Mouse (Mus musculus): ENCODE data around the gene Zic4. TPM values are rescaled to one million over a fixed set of nuclear protein-coding genes. Genes with fewer than 3 reads are reported as not detected.

Zic4 gene
- total RNA-seq (2021) = 1 to 10 TPM; 2.8 to 3.3 TPM
- long read RNA-seq, experiment 1, partial matches to known transcripts = 0 of 2 reads
- long read RNA-seq, experiment 1, other reads (novel, unspliced or antisense) = 2 of 2 reads
- long read RNA-seq, experiment 2 = 0 reads

- no peak for TF ChIP-seq CTCF (conservative IDR thresholded peaks at IDR 0.05)
- Histone ChIP-seq H3K4me3 (peak within 1 kb of the TSS; percentile 49), H3K27ac (peak within 1 kb of the TSS; percentile 57; the same call in 1 of the 2 replicates)
- DNase-seq (ENCODE audit: low spot score in 2 of 2) = no peak
Observed at GRCm38 (mm10) chr9:91361856-91362601, at the start of gene Zic4. Gene Zic4 (plus strand): TSS chr9:91362413.

DNA sequence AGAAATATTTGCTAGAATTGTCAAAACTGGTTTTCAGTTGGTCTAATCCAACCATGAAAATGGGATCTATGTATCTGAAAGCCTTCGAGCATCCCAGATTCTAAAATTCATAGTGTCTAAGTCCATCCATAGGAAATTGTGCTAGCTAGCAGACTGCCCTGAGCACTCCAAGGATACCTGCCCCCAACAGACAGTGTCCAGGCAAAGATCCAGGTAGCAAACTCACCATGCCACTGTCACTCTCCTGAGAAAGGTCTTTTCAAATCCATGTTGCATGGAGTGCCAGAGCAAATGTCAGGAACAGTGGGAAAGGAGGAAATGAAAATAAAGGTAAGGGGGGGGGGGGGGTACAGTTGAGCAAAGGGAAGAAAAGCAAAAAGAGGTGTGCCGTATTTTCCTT is 14.6 kb upstream of the Zic4 start:
- Histone ChIP-seq H3K27ac (no peak overlapping the region), H3K4me3 (no peak overlapping the region)
- no peak for DNase-seq (ENCODE audit: low spot score in 2 of 2)
- no peak for TF ChIP-seq CTCF (conservative IDR thresholded peaks at IDR 0.05)

GRCm38 (mm10) chr9:91348746-91349145 is 13.5 kb upstream of the Zic4 start:
- TF ChIP-seq CTCF (conservative IDR thresholded peaks at IDR 0.05) = no peak
- no peak for DNase-seq (ENCODE audit: low spot score in 2 of 2)
- H3K4me3 ChIP-seq = no peak overlapping the region
- no peak overlapping the region for H3K27ac ChIP-seq

- no peak for TF ChIP-seq CTCF (conservative IDR thresholded peaks at IDR 0.05)
- DNase-seq (ENCODE audit: low spot score in 2 of 2) = no peak
- Histone ChIP-seq H3K4me3 (peak overlapping the region; percentile 13; the same call in 1 of the 2 replicates), H3K27ac (peak overlapping the region; percentile 59; the same call in 1 of the 2 replicates)
Observed at GRCm38 (mm10) chr9:91350211-91350791, 11.9 kb upstream of the Zic4 start.

- Histone ChIP-seq H3K27ac (peak overlapping the region; percentile 59), H3K4me3 (peak overlapping the region; percentile 13; the same call in 1 of the 2 replicates)
- no peak for DNase-seq (ENCODE audit: low spot score in 2 of 2)
- TF ChIP-seq CTCF (conservative IDR thresholded peaks at IDR 0.05) = no peak
Observed at GRCm38 (mm10) chr9:91350861-91351291, 11.3 kb upstream of the Zic4 start.

DNA sequence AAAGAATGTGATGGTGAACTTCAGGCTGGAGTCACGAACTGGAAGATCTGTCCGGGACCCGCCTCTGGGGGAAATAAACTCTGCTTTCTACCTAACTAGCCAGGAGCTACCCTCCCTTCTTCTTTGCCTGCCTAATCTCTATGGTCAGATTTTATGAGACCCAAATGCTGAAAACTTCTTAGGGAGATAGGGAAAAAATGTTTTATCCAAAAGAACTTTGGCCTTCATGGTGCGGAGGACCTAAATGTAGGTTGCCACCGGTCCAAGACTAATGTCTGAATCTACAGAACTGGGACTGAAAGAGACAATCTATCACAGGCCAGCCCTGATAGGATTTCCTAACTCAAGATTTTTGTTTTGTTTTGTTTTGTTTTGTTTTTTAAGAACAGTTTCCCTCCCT is 10.9 kb upstream of the Zic4 start:
- no peak for DNase-seq (ENCODE audit: low spot score in 2 of 2)
- no peak for TF ChIP-seq CTCF (conservative IDR thresholded peaks at IDR 0.05)
- Histone ChIP-seq H3K4me3 (no peak overlapping the region), H3K27ac (peak overlapping the region; percentile 59)

- no peak for DNase-seq (ENCODE audit: low spot score in 2 of 2)
- peak overlapping the region; percentile 59; the same call in 1 of the 2 replicates for H3K27ac ChIP-seq
- TF ChIP-seq CTCF (conservative IDR thresholded peaks at IDR 0.05) = no peak
- H3K4me3 ChIP-seq = no peak overlapping the region
Observed at GRCm38 (mm10) chr9:91351961-91352411, 10.2 kb upstream of the Zic4 start.

GRCm38 (mm10) chr9:91352786-91353185 is 9.4 kb upstream of the Zic4 start:
- Histone ChIP-seq H3K4me3 (no peak overlapping the region), H3K27ac (peak overlapping the region; percentile 59; the same call in 1 of the 2 replicates)
- no peak for DNase-seq (ENCODE audit: low spot score in 2 of 2)
- no peak for TF ChIP-seq CTCF (conservative IDR thresholded peaks at IDR 0.05)

DNA sequence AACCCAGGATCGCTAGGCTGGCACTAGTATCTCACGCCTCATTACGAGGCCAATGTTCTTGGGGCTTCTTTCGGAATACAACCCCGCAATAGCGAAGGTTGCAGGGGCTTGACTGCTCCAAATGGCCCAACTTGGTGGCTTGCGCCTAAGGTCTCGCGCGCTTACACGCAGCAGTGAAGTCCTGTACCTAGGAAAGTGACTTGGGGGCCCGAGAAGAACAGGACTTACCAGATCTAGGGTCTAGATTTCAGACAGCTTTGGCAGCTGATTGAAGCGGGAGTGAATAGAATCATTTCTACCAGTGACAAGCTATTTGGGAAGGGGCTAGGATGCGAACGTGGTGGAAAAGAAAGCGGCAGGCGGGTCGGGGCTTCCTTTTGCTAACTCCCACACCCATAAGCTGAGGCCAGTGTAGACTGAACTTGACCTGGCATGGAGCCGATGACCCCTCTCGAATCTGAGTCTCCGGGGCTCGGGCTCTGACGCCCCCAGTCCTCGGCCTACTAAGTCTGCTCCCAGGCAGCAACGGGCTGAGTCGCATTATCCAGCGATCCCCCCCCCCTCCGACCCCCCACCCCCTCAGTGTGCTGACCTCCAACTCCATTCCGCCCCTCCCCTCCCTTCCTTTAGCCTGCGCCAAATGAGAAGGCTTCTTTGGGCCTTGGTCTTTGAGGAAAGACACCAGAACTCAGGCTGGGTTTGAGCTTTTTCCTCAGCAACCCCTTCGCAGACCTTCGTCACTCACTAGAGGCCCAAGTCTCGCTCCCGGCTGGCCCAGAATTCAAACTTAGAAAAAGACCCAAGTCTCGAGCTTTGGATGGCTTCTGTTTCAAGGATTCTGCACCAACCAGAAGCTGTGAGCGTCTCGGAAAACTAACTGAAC is 8.4 kb upstream of the Zic4 start:
- peak overlapping the region; percentile 46; the same call in 1 of the 2 replicates for H3K27ac ChIP-seq
- DNase-seq (ENCODE audit: low spot score in 2 of 2) = no peak
- no peak for TF ChIP-seq CTCF (conservative IDR thresholded peaks at IDR 0.05)
- no peak overlapping the region for H3K4me3 ChIP-seq

- H3K27ac ChIP-seq = peak overlapping the region; percentile 46; the same call in 1 of the 2 replicates
- no peak for DNase-seq (ENCODE audit: low spot score in 2 of 2)
- no peak overlapping the region; the same call in 1 of the 2 replicates for H3K4me3 ChIP-seq
- TF ChIP-seq CTCF (conservative IDR thresholded peaks at IDR 0.05) = no peak
Observed at GRCm38 (mm10) chr9:91354434-91355269, 7.6 kb upstream of the Zic4 start.

DNA sequence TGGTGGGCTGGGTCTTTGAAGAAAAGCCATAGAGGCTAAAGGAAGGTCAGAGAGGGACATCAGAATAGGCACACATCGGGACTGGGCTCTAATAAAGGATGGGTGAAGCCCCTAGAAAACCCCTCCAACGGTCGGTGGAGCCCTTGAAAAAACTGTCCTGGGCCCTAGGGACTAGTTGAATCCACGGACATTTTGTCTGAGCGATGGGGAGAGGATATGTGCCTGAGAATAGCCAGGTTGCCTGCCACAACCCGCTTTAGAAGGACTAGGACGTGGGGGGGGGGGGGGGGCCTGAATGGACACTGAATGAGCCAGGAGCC is 7.0 kb upstream of the Zic4 start:
- Histone ChIP-seq H3K27ac (0 out of 2 replicates have a peak overlapping the region, but pooled peaks have one; percentile 32), H3K4me3 (peak overlapping the region; percentile 41; the same call in 1 of the 2 replicates)
- no peak for TF ChIP-seq CTCF (conservative IDR thresholded peaks at IDR 0.05)
- no peak for DNase-seq (ENCODE audit: low spot score in 2 of 2)

Measured in layer of hippocampus, adult 2 months (tissue).